Mouse (Mus musculus): Measurements from ENCODE around the gene Prkn. TPM values are rescaled to one million over a fixed set of nuclear protein-coding genes. Genes with fewer than 3 reads are reported as not detected.

The Prkn gene
- polyA plus RNA-seq, 1 experiment from 2014 or later, result 2.8 TPM

- no peak for ATAC-seq
These were observed 1073.4 kb downstream of the Prkn start for GRCm38 (mm10) chr17:11913620-11914019.

GRCm38 (mm10) chr17:11914451-11914850 lies 1074.3 kb downstream of the Prkn start:
- no peak for ATAC-seq
- TF ChIP-seq CTCF (IDR thresholded peaks at IDR 0.05), result no peak
- TF ChIP-seq EP300 (IDR thresholded peaks at IDR 0.05), result no peak
- no peaks in the 10 kb centered on the region for H3K4me1 ChIP-seq (ENCODE audit: insufficient read depth, low read depth, low read length)
- no peak overlapping the region for H3K27ac ChIP-seq (ENCODE audit: low read length)
- H3K27me3 ChIP-seq (replicated peaks; ENCODE audit: insufficient read depth, low read length), result no peaks in the 10 kb centered on the region
- no peak overlapping the region for H3K9ac ChIP-seq (replicated peaks; ENCODE audit: low read depth)
- no peak overlapping the region for H3K4me2 ChIP-seq (replicated peaks; ENCODE audit: low read depth, low read length)
- 72% methylated on average over 5 of the region's 5 CpGs for WGBS
- no peaks in the 10 kb centered on the region for H3K36me3 ChIP-seq (ENCODE audit: insufficient read depth, low read length)
- no peak overlapping the region for H3K4me3 ChIP-seq (ENCODE audit: low read depth, low read length)
- no peak for DNase-seq (ENCODE audit: low spot score)
- H3K9me3 ChIP-seq (ENCODE audit: low read length), result no peaks in the 10 kb centered on the region

More at GRCm38 (mm10) chr17:11913620-11914019, 1073.4 kb downstream of the Prkn start:
- DNase-seq (ENCODE audit: low spot score), result no peak
- TF ChIP-seq EP300 (IDR thresholded peaks at IDR 0.05), result no peak
- TF ChIP-seq CTCF (IDR thresholded peaks at IDR 0.05), result no peak
- H3K27ac ChIP-seq (ENCODE audit: low read length), result no peak overlapping the region
- no peaks in the 10 kb centered on the region for H3K4me1 ChIP-seq (ENCODE audit: insufficient read depth, low read depth, low read length)
- no peaks in the 10 kb centered on the region for H3K36me3 ChIP-seq (ENCODE audit: insufficient read depth, low read length)
- no peak overlapping the region for H3K4me3 ChIP-seq (ENCODE audit: low read depth, low read length)
- no peaks in the 10 kb centered on the region for H3K9me3 ChIP-seq (ENCODE audit: low read length)
- no peak overlapping the region for H3K4me2 ChIP-seq (replicated peaks; ENCODE audit: low read depth, low read length)
- WGBS, result 19% methylated on average over 8 of the region's 8 CpGs
- no peaks in the 10 kb centered on the region for H3K27me3 ChIP-seq (replicated peaks; ENCODE audit: insufficient read depth, low read length)
- H3K9ac ChIP-seq (replicated peaks; ENCODE audit: low read depth), result no peak overlapping the region

- Histone ChIP-seq H3K36me3 (ENCODE audit: insufficient read depth, low read length) (no peaks in the 10 kb centered on the region), H3K9ac (replicated peaks; ENCODE audit: low read depth) (no peak overlapping the region), H3K27ac (ENCODE audit: low read length) (no peak overlapping the region), H3K9me3 (ENCODE audit: low read length) (no peaks in the 10 kb centered on the region), H3K4me2 (replicated peaks; ENCODE audit: low read depth, low read length) (no peak overlapping the region), H3K4me3 (ENCODE audit: low read depth, low read length) (no peak overlapping the region), H3K27me3 (replicated peaks; ENCODE audit: insufficient read depth, low read length) (no peaks in the 10 kb centered on the region), H3K4me1 (ENCODE audit: insufficient read depth, low read depth, low read length) (no peaks in the 10 kb centered on the region)
- TF ChIP-seq CTCF (IDR thresholded peaks at IDR 0.05) (peak; percentile 50), EP300 (IDR thresholded peaks at IDR 0.05) (no peak)
- ATAC-seq, result no peak
- DNase-seq (ENCODE audit: low spot score), result no peak
- 54% methylated on average over 12 of the region's 12 CpGs for WGBS
These were observed 1078.1 kb downstream of the Prkn start for GRCm38 (mm10) chr17:11918123-11918801.

GRCm38 (mm10) chr17:11919581-11919980 lies 1079.4 kb downstream of the Prkn start:
- H3K36me3 ChIP-seq (ENCODE audit: insufficient read depth, low read length), result no peaks in the 10 kb centered on the region
- H3K4me2 ChIP-seq (replicated peaks; ENCODE audit: low read depth, low read length), result no peak overlapping the region
- H3K9me3 ChIP-seq (ENCODE audit: low read length), result no peaks in the 10 kb centered on the region
- DNase-seq (ENCODE audit: low spot score) (no peak), ATAC-seq (no peak)
- no peaks in the 10 kb centered on the region for H3K4me1 ChIP-seq (ENCODE audit: insufficient read depth, low read depth, low read length)
- no peak overlapping the region for H3K27ac ChIP-seq (ENCODE audit: low read length)
- no peak overlapping the region for H3K9ac ChIP-seq (replicated peaks; ENCODE audit: low read depth)
- H3K4me3 ChIP-seq (ENCODE audit: low read depth, low read length), result no peak overlapping the region
- WGBS, result 81% methylated on average over 6 of the region's 6 CpGs
- H3K27me3 ChIP-seq (replicated peaks; ENCODE audit: insufficient read depth, low read length), result no peaks in the 10 kb centered on the region
- no peak for TF ChIP-seq CTCF (IDR thresholded peaks at IDR 0.05)
- no peak for TF ChIP-seq EP300 (IDR thresholded peaks at IDR 0.05)

- Histone ChIP-seq H3K27me3 (replicated peaks; ENCODE audit: insufficient read depth, low read length) (no peaks in the 10 kb centered on the region), H3K4me2 (replicated peaks; ENCODE audit: low read depth, low read length) (no peak overlapping the region), H3K36me3 (ENCODE audit: insufficient read depth, low read length) (no peaks in the 10 kb centered on the region), H3K27ac (ENCODE audit: low read length) (no peak overlapping the region), H3K4me1 (ENCODE audit: insufficient read depth, low read depth, low read length) (no peaks in the 10 kb centered on the region), H3K9me3 (ENCODE audit: low read length) (no peaks in the 10 kb centered on the region), H3K4me3 (ENCODE audit: low read depth, low read length) (no peak overlapping the region), H3K9ac (replicated peaks; ENCODE audit: low read depth) (no peak overlapping the region)
- ATAC-seq (no peak), DNase-seq (ENCODE audit: low spot score) (no peak)
- WGBS, result 84% methylated on average over 9 of the region's 9 CpGs
- TF ChIP-seq CTCF (IDR thresholded peaks at IDR 0.05), result no peak
- TF ChIP-seq EP300 (IDR thresholded peaks at IDR 0.05), result no peak
These were observed 1080.8 kb downstream of the Prkn start for GRCm38 (mm10) chr17:11921026-11921425.

- Histone ChIP-seq H3K36me3 (ENCODE audit: insufficient read depth, low read length) (no peaks in the 10 kb centered on the region), H3K4me3 (ENCODE audit: low read depth, low read length) (no peak overlapping the region), H3K27ac (ENCODE audit: low read length) (no peak overlapping the region), H3K4me2 (replicated peaks; ENCODE audit: low read depth, low read length) (no peak overlapping the region), H3K27me3 (replicated peaks; ENCODE audit: insufficient read depth, low read length) (no peaks in the 10 kb centered on the region), H3K9me3 (ENCODE audit: low read length) (no peaks in the 10 kb centered on the region), H3K9ac (replicated peaks; ENCODE audit: low read depth) (no peak overlapping the region), H3K4me1 (ENCODE audit: insufficient read depth, low read depth, low read length) (no peaks in the 10 kb centered on the region)
- TF ChIP-seq EP300 (IDR thresholded peaks at IDR 0.05) (no peak), CTCF (IDR thresholded peaks at IDR 0.05) (no peak)
- DNase-seq (ENCODE audit: low spot score), result no peak
- 72% methylated on average over 9 of the region's 9 CpGs for WGBS
- ATAC-seq, result no peak
These were observed 1083.8 kb downstream of the Prkn start for GRCm38 (mm10) chr17:11923989-11924388.

Data from lung, postnatal 0 days (tissue).